Mouse (Mus musculus): ENCODE results near the gene Zgpat.

- no peak for TF ChIP-seq CTCF (IDR thresholded peaks at IDR 0.05; ENCODE audit: low read depth, low read length)
- no peak for TF ChIP-seq POLR2A (IDR thresholded peaks at IDR 0.05; ENCODE audit: insufficient read depth, low read length)
- no peak for TF ChIP-seq EP300 (IDR thresholded peaks at IDR 0.05; ENCODE audit: insufficient read depth, low read depth, low read length)
Observed at GRCm38 (mm10) chr2:181363946-181364345, 782 bp upstream of the Zgpat start.
